Mouse (Mus musculus) midbrain, embryonic 15.5 days (tissue): ENCODE results near the gene Alcam. TPM values are rescaled to one million over a fixed set of nuclear protein-coding genes. Genes with fewer than 3 reads are reported as not detected.

Experiments used
- ATAC-seq: fragments of 200-750 bp; cut with Nextera tagmentation; replicated peaks from 2 replicates; pipeline ENCODE4 v1.8.0; 2017; ENCODE audit warnings: moderate TSS enrichment
- H3K27ac ChIP-seq: fragments of 300-500 bp; sonication (generic); 2 replicates; pipeline ENCODE4 v1.5.1; 2015; ENCODE audit warnings: mild to moderate bottlenecking, inconsistent platforms
- H3K27me3 ChIP-seq: fragments of 300-500 bp; sonication (generic); replicated peaks from 2 replicates; pipeline ENCODE4 v1.6.1; 2015; ENCODE audit warnings: inconsistent platforms
- H3K36me3 ChIP-seq: fragments of 300-500 bp; sonication (generic); replicated peaks from 2 replicates; pipeline ENCODE4 v1.6.1; 2015; ENCODE audit warnings: inconsistent platforms
- H3K4me1 ChIP-seq: fragments of 300-500 bp; sonication (generic); 2 replicates; pipeline ENCODE4 v1.6.1; 2015; ENCODE audit warnings: inconsistent platforms
- H3K4me2 ChIP-seq: fragments of 300-500 bp; sonication (generic); 2 replicates; pipeline ENCODE4 v1.6.1; 2015; ENCODE audit warnings: inconsistent platforms, mild to moderate bottlenecking, moderate library complexity
- H3K4me3 ChIP-seq: fragments of 300-500 bp; sonication (generic); 2 replicates; pipeline ENCODE4 v1.5.1; 2015; ENCODE audit warnings: mild to moderate bottlenecking, inconsistent platforms
- H3K9ac ChIP-seq: fragments of 300-500 bp; sonication (generic); 2 replicates; pipeline ENCODE4 v1.6.1; 2015; ENCODE audit warnings: mild to moderate bottlenecking, inconsistent platforms
- H3K9me3 ChIP-seq: fragments of 300-500 bp; sonication (generic); 2 replicates; pipeline ENCODE4 v1.6.1; 2016; ENCODE audit warnings: inconsistent platforms
- WGBS: fragments of 180-500 bp; shearing (Covaris S2); methylation state at CpG from one replicate; pipeline ENCODE4 v1.1.7; 2015; ENCODE audit warnings: mixed read lengths; 5-methylcytosine and 5-hydroxymethylcytosine counted together
- polyA plus RNA-seq: library from polyadenylated mRNA; unstranded; fragments of >200 nt; fragmentation: Nextera tagmentation; extraction: Ambion mirVana; gene quantifications from 2 replicates; pipeline ENCODE4 v1.2.1, GENCODE M21; 2015

Gene Alcam
- polyA plus RNA-seq, 1 experiment from 2014 or later: 23.5 TPM

- no peaks in the 10 kb centered on the region for H3K36me3 ChIP-seq
- H3K9ac ChIP-seq: no peak overlapping the region
- WGBS: 82% methylated on average over 11 of the region's 11 CpGs
- H3K4me1 ChIP-seq: no peaks in the 10 kb centered on the region
- no peak overlapping the region for H3K27ac ChIP-seq
- H3K9me3 ChIP-seq: no peaks in the 10 kb centered on the region
- no peak for ATAC-seq
- H3K4me3 ChIP-seq: no peak overlapping the region
- H3K4me2 ChIP-seq: no peak overlapping the region
- H3K27me3 ChIP-seq: no peaks in the 10 kb centered on the region
Measured at GRCm38 (mm10) chr16:52433189-52433588, 20.7 kb downstream of the Alcam start.

DNA sequence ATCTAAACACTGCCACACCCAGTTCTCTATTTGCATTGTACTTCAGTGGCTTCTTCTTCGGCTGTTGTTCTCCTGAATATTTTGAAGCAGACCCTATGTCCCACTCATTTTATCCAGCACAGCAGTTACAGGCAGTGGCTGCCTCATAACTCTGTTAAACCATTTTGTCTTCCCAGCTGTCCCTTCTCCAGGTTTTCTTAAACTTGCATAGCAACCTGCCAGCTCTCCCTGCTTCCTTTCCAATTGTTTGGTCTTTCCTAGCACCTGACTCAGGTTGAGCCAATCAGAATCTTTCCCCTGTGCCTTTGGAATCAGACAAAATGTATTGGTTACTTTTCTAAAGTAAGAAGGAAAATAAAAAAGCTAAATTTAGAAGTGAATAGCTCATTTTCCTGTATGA lies 21.8 kb downstream of the Alcam start:
- WGBS: 93% methylated on average over 1 of the region's 1 CpGs
- no peak for ATAC-seq
- no peak overlapping the region for H3K4me3 ChIP-seq
- no peaks in the 10 kb centered on the region for H3K4me1 ChIP-seq
- H3K9me3 ChIP-seq: no peaks in the 10 kb centered on the region
- no peak overlapping the region for H3K4me2 ChIP-seq
- H3K27me3 ChIP-seq: no peaks in the 10 kb centered on the region
- no peak overlapping the region for H3K9ac ChIP-seq
- no peaks in the 10 kb centered on the region for H3K36me3 ChIP-seq
- H3K27ac ChIP-seq: no peak overlapping the region

DNA sequence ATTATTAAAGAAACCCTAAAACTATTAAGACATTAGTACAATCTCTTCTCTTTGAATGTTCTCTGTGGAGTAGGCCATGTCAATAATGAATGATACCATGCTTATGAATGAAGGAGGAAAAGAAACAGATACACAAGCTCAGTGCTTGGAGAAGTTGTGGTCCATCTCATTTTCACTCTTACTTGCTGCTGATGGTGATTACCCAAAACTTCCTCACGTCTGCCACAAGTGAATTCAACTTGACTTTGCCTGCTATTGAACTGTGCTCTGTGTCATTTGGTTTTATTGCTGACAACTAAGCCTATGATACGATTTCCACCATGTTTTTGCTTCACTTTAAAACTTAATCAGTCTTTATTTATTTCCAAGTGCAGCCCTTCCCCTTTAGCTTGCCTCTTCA lies 22.3 kb downstream of the Alcam start:
- no peak for ATAC-seq
- H3K27ac ChIP-seq: no peak overlapping the region
- no peak overlapping the region for H3K9ac ChIP-seq
- no peaks in the 10 kb centered on the region for H3K36me3 ChIP-seq
- no peak overlapping the region for H3K4me3 ChIP-seq
- WGBS: 87% methylated on average over 2 of the region's 2 CpGs
- H3K4me2 ChIP-seq: no peak overlapping the region
- H3K27me3 ChIP-seq: no peaks in the 10 kb centered on the region
- H3K9me3 ChIP-seq: no peaks in the 10 kb centered on the region
- no peaks in the 10 kb centered on the region for H3K4me1 ChIP-seq

GRCm38 (mm10) chr16:52430073-52430472 lies 23.8 kb downstream of the Alcam start:
- no peak overlapping the region for H3K4me2 ChIP-seq
- no peaks in the 10 kb centered on the region for H3K27me3 ChIP-seq
- H3K4me3 ChIP-seq: no peak overlapping the region
- no peaks in the 10 kb centered on the region for H3K36me3 ChIP-seq
- no peaks in the 10 kb centered on the region for H3K9me3 ChIP-seq
- no peak overlapping the region for H3K27ac ChIP-seq
- 73% methylated on average over 3 of the region's 3 CpGs for WGBS
- H3K9ac ChIP-seq: no peak overlapping the region
- no peak for ATAC-seq
- H3K4me1 ChIP-seq: no peaks in the 10 kb centered on the region

DNA sequence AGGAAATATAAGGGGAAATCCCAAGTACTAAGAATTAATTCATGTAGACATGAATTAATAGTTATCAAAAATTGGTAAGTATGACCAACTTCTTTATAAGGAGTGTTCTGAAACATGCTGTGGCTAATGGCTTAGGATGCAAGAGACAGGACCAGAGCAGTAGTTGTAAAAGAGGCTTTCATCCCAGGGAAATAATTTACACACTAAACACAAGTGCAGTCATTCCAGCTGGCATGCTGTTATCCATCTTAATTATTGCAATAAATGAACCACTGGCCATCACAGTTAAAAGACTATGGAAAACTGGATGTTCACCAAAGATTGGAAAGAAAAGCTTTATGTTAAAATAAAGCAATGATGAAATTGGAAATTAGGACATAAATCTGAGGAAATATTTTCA lies 24.2 kb downstream of the Alcam start:
- Histone ChIP-seq H3K4me3 (no peak overlapping the region), H3K27me3 (no peaks in the 10 kb centered on the region), H3K36me3 (no peaks in the 10 kb centered on the region), H3K4me2 (no peak overlapping the region), H3K27ac (no peak overlapping the region), H3K9ac (no peak overlapping the region), H3K4me1 (no peaks in the 10 kb centered on the region), H3K9me3 (no peaks in the 10 kb centered on the region)
- ATAC-seq: no peak

DNA sequence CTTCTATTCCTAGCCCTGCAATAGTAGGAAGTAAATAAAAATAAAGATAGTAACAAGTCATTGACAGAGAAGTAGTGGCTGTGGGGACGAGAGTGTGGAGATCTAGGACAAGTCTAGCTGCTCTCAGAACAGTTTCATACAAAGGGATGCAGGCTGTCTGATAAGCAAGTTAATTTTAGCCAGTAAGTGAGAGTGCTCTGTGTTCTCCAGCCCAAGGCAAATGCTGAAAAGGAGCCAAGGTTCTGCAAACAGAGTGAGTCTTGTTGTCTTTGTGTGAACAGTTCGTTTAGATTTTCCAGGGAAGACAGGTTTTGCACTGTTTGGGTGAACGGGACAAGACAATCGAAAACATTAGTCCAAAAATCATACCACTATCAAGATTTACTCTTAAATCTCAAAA lies 25.4 kb downstream of the Alcam start:
- H3K4me3 ChIP-seq: no peak overlapping the region
- H3K27me3 ChIP-seq: no peaks in the 10 kb centered on the region
- 66% methylated on average over 4 of the region's 4 CpGs for WGBS
- H3K4me2 ChIP-seq: no peak overlapping the region
- no peaks in the 10 kb centered on the region for H3K4me1 ChIP-seq
- no peaks in the 10 kb centered on the region for H3K36me3 ChIP-seq
- no peaks in the 10 kb centered on the region for H3K9me3 ChIP-seq
- H3K27ac ChIP-seq: no peak overlapping the region
- no peak overlapping the region for H3K9ac ChIP-seq
- no peak for ATAC-seq

DNA sequence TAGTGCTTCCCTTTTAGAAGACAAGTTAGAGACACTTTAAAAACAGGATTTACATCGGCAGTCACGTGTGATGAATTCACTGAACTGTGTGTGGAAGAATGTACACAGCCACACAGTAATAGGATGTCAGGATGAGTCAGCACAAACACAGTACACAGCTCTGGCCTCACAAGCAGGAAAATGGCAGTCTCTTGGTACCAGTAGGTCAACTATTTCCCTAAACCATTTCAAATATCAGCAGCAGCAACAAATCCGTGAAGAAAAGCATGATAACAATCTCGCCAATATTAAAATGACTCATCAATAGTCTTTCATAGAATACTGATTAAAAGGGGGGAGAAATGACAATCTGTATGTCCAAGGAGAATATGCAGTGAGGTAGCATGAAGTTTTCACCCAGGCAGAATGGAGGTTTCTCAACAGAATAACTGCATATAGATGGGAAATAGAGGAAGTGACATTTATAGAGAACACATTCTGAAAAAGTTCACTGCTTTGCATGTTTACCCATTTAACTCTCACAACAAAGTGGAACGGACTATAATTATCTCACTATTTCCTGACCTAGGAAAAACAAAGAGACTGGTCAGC lies 35.2 kb downstream of the Alcam start:
- no peak overlapping the region for H3K27ac ChIP-seq

GRCm38 (mm10) chr16:52417982-52418381 lies 35.9 kb downstream of the Alcam start:
- 53% methylated on average over 5 of the region's 5 CpGs for WGBS
- no peak overlapping the region for H3K4me3 ChIP-seq
- no peak overlapping the region for H3K9ac ChIP-seq
- no peaks in the 10 kb centered on the region for H3K36me3 ChIP-seq
- H3K27ac ChIP-seq: no peak overlapping the region
- no peaks in the 10 kb centered on the region for H3K9me3 ChIP-seq
- H3K4me1 ChIP-seq: no peaks in the 10 kb centered on the region
- H3K4me2 ChIP-seq: no peak overlapping the region
- H3K27me3 ChIP-seq: no peaks in the 10 kb centered on the region
- no peak for ATAC-seq

More for the DNA sequence above, 35.2 kb downstream of the Alcam start:
- no peaks in the 10 kb centered on the region for H3K9me3 ChIP-seq
- WGBS: 68% methylated on average over 5 of the region's 5 CpGs
- no peak overlapping the region for H3K9ac ChIP-seq
- H3K27me3 ChIP-seq: no peaks in the 10 kb centered on the region
- H3K4me1 ChIP-seq: no peaks in the 10 kb centered on the region
- no peak for ATAC-seq
- H3K36me3 ChIP-seq: no peaks in the 10 kb centered on the region
- no peak overlapping the region for H3K4me2 ChIP-seq
- H3K4me3 ChIP-seq: no peak overlapping the region

- H3K9me3 ChIP-seq: no peaks in the 10 kb centered on the region
- ATAC-seq: no peak
- H3K4me1 ChIP-seq: no peaks in the 10 kb centered on the region
- H3K9ac ChIP-seq: no peak overlapping the region
- H3K4me2 ChIP-seq: no peak overlapping the region
- H3K36me3 ChIP-seq: no peaks in the 10 kb centered on the region
- no peak overlapping the region for H3K27ac ChIP-seq
- WGBS: 88% methylated on average over 7 of the region's 7 CpGs
- H3K27me3 ChIP-seq: no peaks in the 10 kb centered on the region
- no peak overlapping the region for H3K4me3 ChIP-seq
Measured at GRCm38 (mm10) chr16:52417146-52417545, 36.7 kb downstream of the Alcam start.

GRCm38 (mm10) chr16:52413714-52414113 lies 40.2 kb downstream of the Alcam start:
- Histone ChIP-seq H3K9me3 (no peaks in the 10 kb centered on the region), H3K27ac (no peak overlapping the region), H3K4me2 (no peak overlapping the region), H3K4me3 (no peak overlapping the region), H3K27me3 (no peaks in the 10 kb centered on the region), H3K4me1 (no peaks in the 10 kb centered on the region), H3K9ac (no peak overlapping the region), H3K36me3 (no peaks in the 10 kb centered on the region)
- WGBS: 92% methylated on average over 3 of the region's 3 CpGs
- ATAC-seq: no peak

DNA sequence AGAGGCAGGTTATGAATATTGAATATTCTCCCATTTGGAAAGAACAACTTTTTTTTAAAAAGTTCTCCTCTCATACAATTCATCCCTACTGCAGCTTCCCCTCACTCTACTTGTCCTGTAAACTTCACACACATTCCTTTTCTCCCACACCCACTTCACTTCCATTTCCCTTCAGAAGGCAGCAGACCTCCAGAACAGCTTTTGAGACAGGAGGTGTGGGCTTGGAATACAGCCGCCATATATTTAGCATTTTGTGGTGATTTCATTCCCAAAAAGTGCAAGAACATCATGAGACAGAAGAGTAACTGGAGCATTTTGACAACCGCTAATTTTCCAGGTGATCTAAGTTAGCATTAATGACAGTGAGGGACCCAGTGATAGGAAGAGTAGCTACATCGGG lies 47.8 kb downstream of the Alcam start:
- Histone ChIP-seq H3K4me1 (no peaks in the 10 kb centered on the region), H3K27ac (no peak overlapping the region), H3K27me3 (no peaks in the 10 kb centered on the region), H3K9me3 (no peaks in the 10 kb centered on the region), H3K4me3 (no peak overlapping the region), H3K4me2 (no peak overlapping the region), H3K9ac (no peak overlapping the region), H3K36me3 (no peaks in the 10 kb centered on the region)
- 93% methylated on average over 3 of the region's 3 CpGs for WGBS
- no peak for ATAC-seq

DNA sequence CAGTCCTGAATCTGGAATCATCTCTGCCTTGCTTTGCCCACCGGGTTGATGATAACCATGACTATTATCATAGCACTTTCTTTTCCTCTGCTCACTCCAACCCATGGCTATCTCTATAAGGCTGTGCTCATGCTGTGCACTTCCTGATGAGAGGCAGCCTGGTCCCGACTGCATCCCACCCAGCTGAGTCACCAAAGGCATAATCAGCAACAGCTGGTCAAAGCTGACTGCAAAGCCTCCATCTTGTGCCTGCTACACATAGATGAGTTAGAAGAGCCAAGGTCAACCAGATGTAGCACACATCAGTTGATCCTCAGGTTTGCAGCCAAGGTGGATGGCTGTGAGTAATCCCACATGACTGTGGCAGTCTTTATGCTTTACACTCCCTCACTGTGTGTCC lies 48.6 kb downstream of the Alcam start:
- 82% methylated on average over 2 of the region's 2 CpGs for WGBS
- H3K27me3 ChIP-seq: no peaks in the 10 kb centered on the region

GRCm38 (mm10) chr16:52399112-52399511 lies 54.8 kb downstream of the Alcam start:
- Histone ChIP-seq H3K4me2 (no peak overlapping the region), H3K4me1 (no peaks in the 10 kb centered on the region), H3K27ac (no peak overlapping the region), H3K9me3 (no peaks in the 10 kb centered on the region), H3K9ac (no peak overlapping the region), H3K36me3 (no peaks in the 10 kb centered on the region), H3K27me3 (no peaks in the 10 kb centered on the region), H3K4me3 (no peak overlapping the region)
- ATAC-seq: no peak
- 87% methylated on average over 3 of the region's 3 CpGs for WGBS

More for the DNA sequence above, 48.6 kb downstream of the Alcam start:
- H3K9me3 ChIP-seq: no peaks in the 10 kb centered on the region
- no peaks in the 10 kb centered on the region for H3K4me1 ChIP-seq
- no peak overlapping the region for H3K27ac ChIP-seq
- no peak overlapping the region for H3K9ac ChIP-seq
- no peak overlapping the region for H3K4me2 ChIP-seq
- H3K4me3 ChIP-seq: no peak overlapping the region
- H3K36me3 ChIP-seq: no peaks in the 10 kb centered on the region
- ATAC-seq: no peak
